Mouse (Mus musculus): ENCODE measurements around the gene Gm13277.
"Not testable (repeated sequence)": the region's sequence is repeated elsewhere in the genome, so short reads cannot be mapped to it uniquely, and the experiment has no call there.

The Gm13277 gene

DNA sequence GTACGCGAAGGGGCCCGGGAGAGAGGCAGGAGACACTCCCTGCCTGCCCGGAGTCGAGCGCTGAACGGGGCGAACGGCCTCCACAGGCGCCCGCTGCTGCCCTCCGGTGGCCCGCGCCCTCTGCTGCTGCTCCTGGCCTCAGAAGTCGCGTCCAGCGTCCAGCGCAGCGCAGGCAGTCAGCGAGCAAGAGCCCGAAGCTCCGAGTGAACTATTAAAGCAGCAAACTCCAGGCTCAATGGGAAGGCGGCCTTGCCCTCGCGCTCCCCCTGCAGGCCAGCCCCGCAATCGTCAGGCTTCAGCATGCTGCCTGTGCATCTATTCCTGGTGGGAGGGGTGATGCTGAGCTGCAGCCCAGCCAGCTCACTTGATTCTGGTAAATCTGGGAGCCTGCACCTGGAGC, 3.0 kb upstream of the Gm13277 start, which contains the start of gene Gm13276:
TSS of gene Gm13276 (plus strand) at position 301 of the 400 bp plus-strand sequence.
- not testable (repeated sequence) for DNase-seq (ENCODE audit: low read depth)

DNA sequence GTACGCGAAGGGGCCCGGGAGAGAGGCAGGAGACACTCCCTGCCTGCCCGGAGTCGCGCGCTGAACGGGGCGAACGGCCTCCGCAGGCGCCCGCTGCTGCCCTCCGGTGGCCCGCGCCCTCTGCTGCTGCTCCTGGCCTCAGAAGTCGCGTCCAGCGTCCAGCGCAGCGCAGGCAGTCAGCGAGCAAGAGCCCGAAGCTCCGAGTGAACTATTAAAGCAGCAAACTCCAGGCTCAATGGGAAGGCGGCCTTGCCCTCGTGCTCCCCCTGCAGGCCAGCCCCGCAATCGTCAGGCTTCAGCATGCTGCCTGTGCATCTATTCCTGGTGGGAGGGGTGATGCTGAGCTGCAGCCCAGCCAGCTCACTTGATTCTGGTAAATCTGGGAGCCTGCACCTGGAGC, 2.8 kb downstream of the Gm13277 start, which contains the start of gene Gm13278:
TSS of gene Gm13278 (plus strand) at position 301 of the 400 bp plus-strand sequence.
- DNase-seq (ENCODE audit: low read depth): not testable (repeated sequence)

DNA sequence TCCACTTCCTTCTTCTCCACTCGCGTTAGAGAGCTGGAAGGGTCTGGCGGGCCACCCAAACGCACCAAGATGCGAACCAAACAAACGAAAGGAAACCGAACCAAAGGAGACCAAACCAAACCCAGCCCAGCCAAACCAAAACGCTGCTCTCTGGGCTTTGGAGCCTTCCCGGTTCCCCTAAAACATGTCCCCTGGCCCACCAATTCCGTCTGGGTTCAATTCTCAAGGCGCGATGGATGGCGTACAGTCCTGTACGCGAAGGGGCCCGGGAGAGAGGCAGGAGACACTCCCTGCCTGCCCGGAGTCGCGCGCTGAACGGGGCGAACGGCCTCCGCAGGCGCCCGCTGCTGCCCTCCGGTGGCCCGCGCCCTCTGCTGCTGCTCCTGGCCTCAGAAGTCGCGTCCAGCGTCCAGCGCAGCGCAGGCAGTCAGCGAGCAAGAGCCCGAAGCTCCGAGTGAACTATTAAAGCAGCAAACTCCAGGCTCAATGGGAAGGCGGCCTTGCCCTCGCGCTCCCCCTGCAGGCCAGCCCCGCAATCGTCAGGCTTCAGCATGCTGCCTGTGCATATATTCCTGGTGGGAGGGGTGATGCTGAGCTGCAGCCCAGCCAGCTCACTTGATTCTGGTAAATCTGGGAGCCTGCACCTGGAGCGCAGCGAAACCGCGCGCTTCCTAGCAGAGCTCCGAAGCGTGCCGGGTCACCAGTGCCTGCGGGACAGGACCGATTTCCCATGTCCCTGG, 5.7 kb downstream of the Gm13277 start, which contains the start of gene Gm13275:
TSS of gene Gm13275 (plus strand) at position 552 of the 740 bp plus-strand sequence.
- DNase-seq (ENCODE audit: low read depth): not testable (repeated sequence)

GRCm38 (mm10) chr4:88797097-88797496, 8.7 kb downstream of the Gm13277 start, which contains the start of gene Gm13279:
TSS of gene Gm13279 (plus strand) at chr4:88797397.
- not testable (repeated sequence) for DNase-seq (ENCODE audit: low read depth)

GRCm38 (mm10) chr4:88799365-88799764, 10.9 kb downstream of the Gm13277 start, which contains the start of gene Gm13285:
TSS of gene Gm13285 (plus strand) at chr4:88799665.
- DNase-seq (ENCODE audit: low read depth): not testable (repeated sequence)

- DNase-seq (ENCODE audit: low read depth): not testable (repeated sequence)
Observed at GRCm38 (mm10) chr4:88802954-88803353, 14.5 kb downstream of the Gm13277 start, which contains the start of gene Gm13287. TSS of gene Gm13287 (plus strand) at chr4:88803254.

GRCm38 (mm10) chr4:88805231-88805630, 16.8 kb downstream of the Gm13277 start, which contains the start of gene Gm13288:
TSS of gene Gm13288 (plus strand) at chr4:88805531.
- DNase-seq (ENCODE audit: low read depth): not testable (repeated sequence)

GRCm38 (mm10) chr4:88805761-88806160, 17.3 kb downstream of the Gm13277 start:
- DNase-seq (ENCODE audit: low read depth): not testable (repeated sequence)

DNA sequence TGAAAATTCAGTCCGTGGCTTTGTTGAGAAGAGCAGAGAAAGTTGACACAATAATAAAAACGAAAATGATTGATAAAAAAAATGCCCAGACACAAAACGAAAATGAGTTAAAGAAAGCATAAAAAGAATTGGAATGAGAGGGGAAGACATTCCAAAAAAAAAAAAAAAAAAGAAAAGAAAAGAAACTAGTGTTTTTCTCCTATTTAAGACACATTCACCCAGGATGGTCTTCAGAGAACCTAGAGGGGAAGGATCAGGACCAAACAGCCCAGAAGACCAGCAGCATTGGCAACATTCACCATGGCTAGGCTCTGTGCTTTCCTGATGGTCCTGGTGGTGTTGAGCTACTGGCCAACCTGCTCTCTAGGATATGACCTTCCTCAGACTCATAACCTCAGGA, 27.5 kb downstream of the Gm13277 start, which contains the start of gene Ifna7:
TSS of gene Ifna7 (plus strand) at position 301 of the 400 bp plus-strand sequence.
- no peak for DNase-seq (ENCODE audit: low read depth)

DNA sequence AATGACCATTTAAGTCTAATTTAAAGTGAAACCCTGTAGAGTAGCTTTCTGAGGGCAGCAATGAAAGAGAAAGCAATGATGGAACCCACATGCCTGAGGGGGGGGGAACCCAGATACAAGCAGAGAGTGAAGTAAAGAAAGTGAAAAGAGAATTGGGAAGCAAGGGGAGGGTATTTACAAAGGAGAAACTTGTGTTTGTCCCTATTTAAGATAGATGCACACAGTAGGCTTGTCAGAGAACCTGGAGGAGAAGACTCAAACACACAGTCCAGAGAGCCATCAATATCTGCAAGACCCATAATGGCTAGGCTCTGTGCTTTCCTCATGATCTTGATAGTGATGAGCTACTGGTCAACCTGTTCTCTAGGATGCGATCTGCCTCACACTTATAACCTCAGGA, 31.2 kb downstream of the Gm13277 start, which contains the start of gene Ifna11:
TSS of gene Ifna11 (plus strand) at position 301 of the 400 bp plus-strand sequence.
- DNase-seq (ENCODE audit: low read depth): no peak

- peak; percentile 5 for DNase-seq (ENCODE audit: low read depth)
Observed at GRCm38 (mm10) chr4:88822995-88823394, 34.6 kb downstream of the Gm13277 start.

GRCm38 (mm10) chr4:88827116-88827515, 38.7 kb downstream of the Gm13277 start, which contains the start of gene Ifna6:
TSS of gene Ifna6 (plus strand) at chr4:88827416.
- DNase-seq (ENCODE audit: low read depth): not testable (repeated sequence)

GRCm38 (mm10) chr4:88830523-88830922, 42.1 kb downstream of the Gm13277 start:
- DNase-seq (ENCODE audit: low read depth): peak; percentile 16

- DNase-seq (ENCODE audit: low read depth): not testable (repeated sequence)
Observed at GRCm38 (mm10) chr4:88835225-88835624, 46.8 kb downstream of the Gm13277 start, which contains the start of gene Ifna5. TSS of gene Ifna5 (plus strand) at chr4:88835525.
